Mouse (Mus musculus): Measurements from ENCODE around the gene Ccnk.

Gene Ccnk

DNA sequence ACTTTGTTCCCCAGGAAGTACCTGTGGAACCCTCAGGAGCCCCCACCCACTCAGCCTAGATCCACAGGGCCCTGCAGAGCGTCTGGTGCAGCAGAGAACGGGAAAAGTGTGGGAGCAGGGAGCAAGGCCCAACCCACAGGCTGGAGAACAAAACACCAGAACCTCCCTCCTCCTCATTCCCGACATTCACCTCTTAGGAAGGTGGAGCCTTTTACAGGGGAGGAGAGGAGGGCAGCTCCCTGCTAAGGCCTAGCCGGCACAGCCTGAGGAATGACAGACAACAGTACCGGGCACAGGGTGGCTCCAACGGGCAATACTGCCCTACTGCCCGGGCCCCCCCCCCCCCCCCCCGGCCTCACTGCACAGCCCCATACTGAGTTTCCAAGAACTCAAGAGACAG lies 44.0 kb downstream of the Ccnk start:
- DNase-seq (ENCODE audit: low spot score) = no peak

DNA sequence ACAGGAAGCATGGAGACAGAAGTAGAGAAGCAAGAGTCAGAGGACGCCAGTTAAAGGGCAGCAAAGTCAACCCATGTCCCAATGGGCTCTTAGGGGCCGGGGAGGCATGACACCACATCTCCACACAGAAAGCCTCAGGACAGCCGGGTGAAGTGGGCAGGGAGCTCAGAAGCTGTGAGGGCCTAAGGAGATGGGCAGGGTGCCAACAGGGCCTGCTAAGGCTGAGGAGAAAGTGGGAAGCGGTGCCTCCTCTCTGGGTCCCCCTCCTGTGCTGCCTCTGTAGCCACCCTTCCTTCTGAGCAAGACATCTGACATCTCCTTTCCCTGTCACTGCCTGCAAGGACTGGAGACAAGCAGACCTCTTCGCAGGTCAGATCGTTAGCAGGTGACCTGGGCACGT lies 46.4 kb downstream of the Ccnk start:
- DNase-seq (ENCODE audit: low spot score) = no peak

DNA sequence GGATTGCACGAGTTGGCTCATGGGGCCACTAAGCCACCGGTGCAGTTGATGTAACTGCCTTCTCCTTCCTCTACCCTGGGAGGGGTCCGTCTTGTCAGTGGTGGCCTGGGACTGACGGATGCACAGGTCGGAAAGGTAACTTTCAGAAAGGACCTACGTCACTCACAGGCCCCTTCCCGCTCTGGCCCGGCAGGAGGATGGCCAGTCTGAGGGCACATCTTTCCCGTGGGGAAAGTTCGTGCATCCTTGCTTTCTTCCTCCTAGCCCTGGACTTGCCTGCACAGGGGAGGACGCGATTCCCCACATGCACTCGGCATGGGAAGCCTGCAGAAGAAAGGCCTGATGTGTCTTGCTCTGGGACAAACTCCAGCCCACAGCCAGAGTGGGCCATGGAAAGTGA lies 46.8 kb downstream of the Ccnk start:
- no peak for DNase-seq (ENCODE audit: low spot score)

DNA sequence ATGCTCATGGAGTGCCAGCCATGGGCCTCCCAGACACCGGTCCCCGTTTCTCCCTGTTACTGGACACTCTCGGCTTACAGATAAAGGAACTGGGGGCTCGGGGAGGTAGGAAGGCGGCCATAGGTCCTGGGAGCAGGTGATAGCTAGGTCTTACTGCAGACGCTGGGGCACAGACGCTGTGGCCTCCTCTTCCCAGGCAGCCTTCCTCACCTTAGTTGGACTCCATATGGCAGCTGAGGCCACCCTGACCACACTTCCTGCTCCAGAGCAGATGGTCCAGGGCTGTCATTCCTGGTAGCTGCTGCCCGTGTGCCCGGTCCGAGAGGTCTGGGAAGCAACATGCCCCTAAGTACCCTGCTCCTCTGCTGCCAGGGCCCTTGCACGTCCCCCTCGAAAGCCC lies 47.6 kb downstream of the Ccnk start:
- no peak for DNase-seq (ENCODE audit: low spot score)

DNA sequence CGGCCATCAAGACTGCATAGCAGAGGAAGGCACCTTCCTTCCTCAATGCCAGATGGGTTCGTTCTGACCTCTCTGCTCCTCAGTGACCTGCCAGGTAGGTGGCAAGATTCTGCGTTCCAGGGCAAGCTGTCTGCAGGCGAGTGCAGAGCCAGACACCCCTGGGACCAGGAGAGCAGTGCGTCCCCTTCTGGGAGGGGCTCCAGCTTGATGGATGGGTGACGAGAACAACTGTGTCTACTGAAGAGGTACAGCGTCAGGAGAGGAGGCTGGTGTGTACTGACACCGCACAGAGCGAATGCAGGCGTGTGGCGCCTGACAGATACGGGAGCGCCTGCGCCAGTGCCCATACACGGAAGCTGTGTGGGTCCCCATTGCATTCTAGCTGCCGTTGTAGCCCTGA lies 48.1 kb downstream of the Ccnk start:
- DNase-seq (ENCODE audit: low spot score) = no peak

DNA sequence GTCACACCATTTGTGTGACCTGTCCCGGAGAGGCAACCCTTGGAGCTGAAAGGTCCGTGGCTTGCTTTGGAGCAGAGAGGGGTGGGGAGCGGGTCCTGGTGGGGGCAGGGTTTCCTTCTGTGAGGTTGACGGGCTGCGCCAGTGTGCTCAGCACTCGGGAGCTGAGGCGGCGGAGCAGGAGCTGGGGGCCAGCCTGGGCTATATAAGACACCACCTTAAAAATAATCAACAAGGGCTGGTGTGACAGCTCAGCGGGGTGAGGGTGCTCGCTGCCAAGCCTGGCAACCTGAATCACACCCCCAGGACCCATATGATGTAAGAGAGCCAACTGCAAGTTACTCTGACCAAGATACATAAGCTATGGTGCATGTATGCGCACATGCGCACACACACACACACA lies 50.7 kb downstream of the Ccnk start:
- no peak for DNase-seq (ENCODE audit: low spot score)

DNA sequence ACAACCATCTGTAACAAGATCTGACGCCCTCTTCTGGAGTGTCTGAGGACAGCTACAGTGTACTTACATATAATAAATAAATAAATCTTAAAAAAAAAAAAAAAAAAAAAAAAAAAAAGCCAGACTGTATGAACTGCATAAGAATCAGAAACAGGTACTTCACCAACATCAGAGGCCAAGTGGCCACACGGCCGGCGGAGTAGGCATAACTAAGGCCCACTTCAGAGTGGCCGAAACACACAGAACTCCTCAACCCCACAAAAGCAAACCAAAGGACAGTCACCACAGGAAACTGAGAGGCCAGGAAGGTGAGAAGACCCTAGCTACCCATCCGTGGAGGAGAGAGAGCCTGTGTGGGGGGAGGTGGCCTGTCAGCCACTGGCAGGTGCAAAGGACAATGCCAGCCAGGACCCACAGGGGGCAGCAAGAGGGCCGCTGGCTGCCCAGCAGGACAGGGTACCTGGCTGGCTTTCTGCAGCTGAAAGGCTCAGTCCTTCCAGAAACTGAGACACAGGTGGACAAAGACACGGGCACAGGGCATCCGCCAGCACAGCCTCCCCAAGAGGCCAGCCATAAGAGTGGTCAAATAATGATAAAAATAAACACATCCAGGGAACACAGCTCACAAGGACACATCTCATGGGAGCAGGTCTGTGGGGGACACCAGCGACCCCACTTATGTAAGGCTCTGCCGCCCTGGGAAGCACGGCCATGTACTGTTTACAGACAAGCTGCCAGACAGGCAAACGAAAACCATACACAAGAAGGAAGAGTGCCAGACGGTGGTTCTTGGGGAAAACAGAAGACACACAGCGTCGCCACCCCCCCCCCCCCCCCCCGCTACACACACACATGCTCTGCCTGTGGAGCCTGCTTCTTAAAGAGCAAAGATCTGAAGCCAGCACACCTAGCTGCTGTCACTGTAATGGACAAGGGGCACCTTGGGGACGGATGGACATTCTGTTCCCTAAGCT lies 51.7 kb downstream of the Ccnk start:
- DNase-seq (ENCODE audit: low spot score) = peak; percentile 79

DNA sequence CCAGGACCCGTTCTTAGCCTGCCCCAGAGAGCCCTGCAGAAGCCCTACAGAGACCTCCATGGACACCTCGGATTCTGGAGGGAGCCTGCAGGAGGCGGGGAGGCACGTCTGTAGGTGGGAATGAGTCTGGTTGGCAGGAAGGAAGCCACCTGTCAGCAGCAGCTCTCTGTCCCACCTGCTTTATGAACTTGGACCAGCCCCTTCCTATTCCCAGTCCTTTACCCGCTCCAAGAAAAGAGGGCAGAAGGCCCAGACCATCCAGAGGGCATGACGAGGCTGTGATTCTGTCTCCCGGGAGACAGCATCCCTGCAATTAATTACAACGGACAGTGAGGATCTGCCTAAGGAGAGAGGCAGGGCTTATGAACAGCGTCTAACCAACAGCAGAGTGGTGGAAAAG lies 52.5 kb downstream of the Ccnk start:
- DNase-seq (ENCODE audit: low spot score) = peak; percentile 63

DNA sequence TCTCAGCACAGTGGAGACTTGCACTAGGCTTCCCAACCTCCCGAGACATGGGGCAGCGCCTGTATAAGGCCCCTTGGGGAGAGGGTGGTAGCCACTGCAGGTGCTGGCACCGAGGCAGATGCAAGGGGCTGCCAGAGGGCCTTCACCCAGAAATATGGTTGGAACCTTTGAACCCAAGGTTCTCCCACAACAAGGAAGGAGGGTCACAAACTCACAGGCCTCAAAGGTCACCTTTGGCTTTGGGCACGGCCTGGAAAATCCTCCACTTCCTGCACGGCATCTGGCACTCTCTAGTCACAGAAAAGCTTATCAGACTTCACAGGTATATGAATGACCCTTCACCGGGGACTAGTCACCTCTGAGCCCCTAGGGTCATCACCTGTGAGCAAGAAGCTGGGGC lies 54.4 kb downstream of the Ccnk start:
- DNase-seq (ENCODE audit: low spot score) = no peak

DNA sequence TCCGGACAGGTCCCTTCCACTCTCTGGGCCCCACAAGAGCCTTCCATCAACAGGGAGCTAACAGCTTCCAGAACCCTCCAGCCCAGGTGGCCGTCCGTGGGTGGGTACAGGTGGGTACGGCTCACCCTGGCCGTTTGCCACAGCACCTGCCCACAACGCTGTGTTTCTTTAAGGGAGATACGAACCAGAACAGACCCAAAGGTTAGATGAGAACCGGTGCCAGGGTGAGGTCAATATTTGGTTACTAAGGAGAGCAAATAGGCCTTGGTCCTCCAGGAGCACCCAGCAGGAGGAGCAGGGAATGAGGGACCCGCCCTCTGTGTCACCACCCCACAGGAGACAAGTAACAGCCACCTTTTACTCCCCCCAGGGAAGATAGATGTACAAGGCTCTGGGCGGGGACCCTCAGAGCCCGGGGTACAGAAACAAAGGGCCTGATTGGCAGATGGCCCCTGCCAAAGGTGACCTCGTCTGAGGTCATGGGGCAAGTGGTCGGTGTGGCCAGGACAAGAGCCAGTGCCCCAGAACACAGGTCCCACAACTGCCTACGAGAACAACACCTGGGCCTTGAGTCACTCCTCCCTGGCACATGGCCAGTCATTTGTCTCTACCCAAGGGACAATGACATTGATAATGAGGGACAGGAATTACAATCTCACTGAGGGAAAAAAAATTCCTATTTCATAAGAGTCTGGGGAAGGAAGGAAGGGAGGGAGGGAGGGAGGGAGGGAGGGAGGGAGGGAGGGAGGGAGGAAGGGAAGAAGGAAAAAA lies 55.6 kb downstream of the Ccnk start:
- DNase-seq (ENCODE audit: low spot score) = no peak

DNA sequence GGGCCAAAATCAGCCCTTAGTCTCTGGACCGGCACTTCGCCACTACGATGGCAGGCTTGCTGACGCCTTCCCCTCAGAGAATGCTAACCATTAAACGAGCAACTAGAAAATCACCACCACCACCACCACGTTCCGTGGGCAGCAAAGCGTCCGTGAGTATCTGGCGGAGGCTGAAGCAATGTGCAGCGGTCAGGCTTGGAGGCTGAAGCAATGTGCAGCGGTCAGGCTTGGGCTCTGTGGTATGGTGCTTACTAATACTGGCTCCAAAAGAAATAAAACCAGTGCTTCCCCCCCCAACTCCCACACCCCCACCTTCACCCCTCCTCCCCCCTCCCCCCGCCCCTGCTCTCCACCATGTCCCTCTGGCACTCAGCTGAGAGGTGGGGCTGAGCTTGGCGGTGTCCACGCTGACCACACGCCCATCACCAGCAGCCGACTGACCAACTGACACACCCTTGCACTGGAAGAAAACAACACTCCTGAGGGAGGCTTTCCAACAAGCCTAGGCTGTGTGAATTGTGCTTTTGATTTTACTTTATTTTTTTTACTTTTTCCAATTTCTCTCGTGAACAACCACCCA lies 56.7 kb downstream of the Ccnk start:
- no peak for DNase-seq (ENCODE audit: low spot score)

DNA sequence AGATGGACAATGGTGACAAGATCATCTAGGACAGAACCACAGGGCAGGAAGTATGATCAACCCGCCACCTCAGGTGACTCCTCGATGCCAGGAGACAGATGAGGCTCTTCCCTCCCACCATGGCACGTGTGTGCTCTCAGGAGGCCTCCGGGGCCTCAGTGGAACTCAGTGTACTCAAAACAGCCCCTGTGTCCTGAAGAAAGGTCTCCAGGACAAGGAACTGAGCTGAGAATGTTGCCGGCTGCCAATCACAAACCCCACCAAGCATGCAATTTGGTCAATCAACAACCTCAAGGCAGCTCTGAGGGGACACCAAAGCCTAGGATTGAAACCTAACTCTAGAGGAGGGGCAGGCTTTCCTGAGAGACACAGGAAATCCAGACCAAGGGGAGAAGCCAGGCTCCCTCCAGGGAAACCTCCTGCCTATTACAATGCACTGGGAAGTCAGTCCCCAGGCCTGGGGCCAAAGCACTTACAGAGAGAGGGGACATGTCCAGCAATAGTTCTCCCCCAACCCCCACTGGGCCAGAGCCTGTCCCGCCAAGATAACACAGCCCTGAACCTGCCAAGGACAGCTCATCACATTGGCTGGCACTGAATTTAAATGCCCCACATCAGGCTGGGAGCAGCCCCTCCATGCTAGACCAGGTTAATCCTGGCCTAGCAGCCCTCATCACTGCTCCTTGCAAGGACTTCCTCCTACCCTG lies 58.1 kb downstream of the Ccnk start:
- no peak for DNase-seq (ENCODE audit: low spot score)

DNA sequence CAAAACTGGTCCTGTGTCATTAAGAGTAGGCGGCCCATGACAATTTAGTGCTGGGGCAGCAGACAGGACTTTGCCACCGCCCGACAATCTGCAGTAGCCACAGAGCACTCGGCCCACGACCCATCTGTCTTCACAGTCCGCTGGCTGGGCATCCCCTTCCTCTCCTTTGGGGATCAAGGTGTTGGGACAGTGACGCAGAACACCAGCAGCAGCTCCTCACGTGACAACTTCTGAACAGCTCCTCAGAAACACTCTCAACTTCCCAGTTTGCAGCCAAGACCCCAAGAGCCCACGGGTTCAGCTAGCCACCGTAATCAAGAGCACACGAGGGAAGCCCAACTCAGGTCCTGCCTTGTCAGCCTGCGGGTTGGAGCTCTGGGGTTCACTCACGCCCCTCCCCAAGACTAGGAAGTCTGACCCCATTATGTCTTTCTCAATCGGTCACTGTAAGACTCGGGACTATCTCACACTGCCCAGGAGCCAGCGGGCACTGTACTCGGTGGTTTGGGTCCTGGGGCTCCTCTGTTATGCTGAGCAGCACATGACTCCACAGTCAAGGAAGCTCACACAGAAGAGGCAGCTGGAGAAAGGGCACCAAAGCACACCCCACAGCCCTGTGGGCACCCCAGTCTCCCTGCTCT lies 59.1 kb downstream of the Ccnk start:
- peak; percentile 80 for DNase-seq (ENCODE audit: low spot score)

DNA sequence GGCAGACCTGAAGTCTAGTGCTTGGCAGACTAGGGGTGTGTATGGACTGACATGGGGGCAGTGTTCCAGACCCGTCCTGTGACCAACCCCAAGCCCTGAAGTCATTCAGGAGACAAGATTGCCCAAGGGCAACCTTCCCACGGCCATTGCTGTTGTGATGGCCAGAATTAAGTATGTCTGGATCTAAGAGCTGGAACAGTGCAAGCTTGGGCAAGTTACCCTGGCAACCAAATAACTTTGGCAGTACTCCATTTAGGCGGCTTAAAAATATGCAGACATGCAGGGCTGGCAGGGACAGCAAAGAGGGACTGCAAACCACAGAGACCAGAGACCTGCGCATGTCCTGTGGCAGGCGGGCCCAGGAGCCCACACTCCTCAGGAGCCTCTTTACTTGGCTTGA lies 60.1 kb downstream of the Ccnk start:
- DNase-seq (ENCODE audit: low spot score) = no peak

DNA sequence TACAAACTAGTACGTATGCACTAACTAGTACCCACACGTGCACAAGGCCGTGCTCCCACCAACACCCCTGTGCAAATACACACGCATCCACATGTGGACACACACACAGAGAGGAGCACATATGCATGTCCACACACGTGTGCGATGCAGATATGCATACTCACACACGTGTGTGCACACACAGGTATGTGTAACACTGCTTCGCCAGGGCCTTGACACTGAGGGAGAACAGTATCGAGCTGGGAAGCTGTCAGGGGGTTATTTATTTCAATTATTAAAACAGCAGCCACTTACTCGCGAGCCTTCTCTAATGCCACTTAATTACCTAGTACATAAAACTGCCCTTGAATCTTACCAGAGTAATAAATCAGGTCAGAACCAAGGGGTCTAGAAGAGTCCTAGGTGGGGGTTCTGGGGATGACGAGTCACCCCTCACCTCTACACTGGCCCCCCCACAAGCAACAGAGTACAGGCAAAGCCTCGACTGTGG lies 61.1 kb downstream of the Ccnk start:
- DNase-seq (ENCODE audit: low spot score) = no peak

DNA sequence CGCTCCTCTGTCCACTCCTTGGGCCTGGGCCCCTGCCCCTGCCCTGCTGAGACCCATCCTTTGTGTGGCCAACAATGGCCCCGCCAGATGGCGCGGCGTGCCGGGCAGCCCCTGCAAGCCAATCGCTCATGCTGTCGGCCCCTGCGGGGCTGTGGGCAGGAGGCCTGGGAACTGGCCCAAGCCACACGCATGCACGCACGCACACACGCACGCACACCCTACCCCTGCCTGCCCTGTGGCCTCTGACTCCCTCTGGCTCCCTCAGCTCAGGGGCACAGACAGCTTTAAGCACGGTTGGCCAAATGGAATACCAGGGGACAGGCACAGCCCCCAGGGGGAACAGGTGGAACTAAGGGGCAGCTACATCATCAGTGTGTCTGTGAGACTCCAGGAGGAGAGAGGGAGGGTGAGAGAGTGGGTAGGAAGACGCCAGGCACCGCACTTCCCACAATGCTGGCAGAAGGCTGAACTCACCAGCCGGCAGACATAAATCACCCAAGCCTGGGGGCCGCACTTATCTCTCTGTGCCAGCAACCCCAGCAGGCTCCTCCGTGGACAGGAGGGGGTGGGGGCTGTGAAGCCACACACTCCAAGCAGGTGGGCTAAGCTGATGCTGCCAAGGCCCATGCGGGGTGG lies 61.7 kb downstream of the Ccnk start:
- DNase-seq (ENCODE audit: low spot score) = peak; percentile 80

DNA sequence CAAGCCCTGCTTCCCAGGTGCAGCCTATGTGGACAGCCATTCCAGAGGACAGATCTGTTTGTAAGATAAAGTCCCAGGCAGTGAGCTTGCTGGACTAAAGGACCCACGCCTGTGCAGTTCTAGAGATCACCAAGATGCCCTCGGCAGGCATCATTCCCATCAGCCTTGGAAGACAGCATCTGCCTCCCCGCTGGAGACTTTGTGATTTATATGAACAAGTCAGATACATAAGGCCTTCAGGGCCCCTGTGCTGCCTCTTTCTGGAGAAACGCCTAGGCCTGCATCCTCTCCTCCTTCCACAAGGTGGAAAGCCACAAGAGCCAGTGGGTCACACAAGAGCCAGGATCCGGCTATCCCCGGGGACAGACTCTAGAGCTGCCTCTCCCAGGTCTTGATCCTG lies 62.2 kb downstream of the Ccnk start:
- peak; percentile 71 for DNase-seq (ENCODE audit: low spot score)

DNA sequence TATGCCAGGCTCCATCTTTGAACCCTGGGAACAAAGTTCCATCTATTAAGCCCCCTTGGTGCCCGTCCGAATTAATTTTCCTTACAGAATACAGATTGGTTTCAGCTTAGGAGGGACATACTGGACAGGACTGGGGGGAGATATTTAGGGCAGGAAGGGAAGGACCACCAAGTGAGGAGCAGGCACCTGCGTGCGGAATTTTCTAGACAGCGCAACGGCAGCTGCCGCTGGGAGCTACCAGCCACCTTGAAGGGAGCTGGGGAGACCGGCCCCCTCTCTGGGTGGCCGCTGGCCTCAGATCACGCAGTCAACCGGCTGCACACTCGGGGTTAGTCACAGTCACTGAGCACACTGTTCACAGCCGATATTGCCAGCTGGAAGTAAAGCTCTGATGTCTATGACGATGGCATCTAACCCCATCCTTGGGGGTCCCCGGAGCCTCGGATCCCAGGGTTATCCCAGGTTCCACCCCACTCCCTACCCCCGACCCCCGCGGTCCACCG lies 62.9 kb downstream of the Ccnk start:
- peak; percentile 83 for DNase-seq (ENCODE audit: low spot score)

DNA sequence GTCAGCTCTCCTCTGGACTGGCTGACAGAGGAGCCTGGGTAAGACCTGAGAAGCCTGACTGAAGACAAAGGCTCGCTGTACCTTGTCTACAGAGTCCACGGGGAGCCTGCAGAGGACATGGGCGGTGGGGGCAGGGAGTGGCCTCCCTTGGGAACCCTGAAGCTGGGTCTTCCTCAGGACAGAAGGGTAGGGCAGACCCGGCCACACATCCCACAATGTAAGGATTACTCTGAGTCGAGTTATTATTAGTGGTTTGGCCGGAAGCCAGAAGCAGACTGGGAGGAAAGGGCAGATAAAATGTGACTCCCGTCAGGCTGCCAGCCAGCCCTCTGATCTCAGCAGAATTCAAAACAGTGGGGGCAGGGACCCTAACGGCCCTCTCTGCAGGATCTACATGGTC lies 65.4 kb downstream of the Ccnk start:
- DNase-seq (ENCODE audit: low spot score) = no peak

DNA sequence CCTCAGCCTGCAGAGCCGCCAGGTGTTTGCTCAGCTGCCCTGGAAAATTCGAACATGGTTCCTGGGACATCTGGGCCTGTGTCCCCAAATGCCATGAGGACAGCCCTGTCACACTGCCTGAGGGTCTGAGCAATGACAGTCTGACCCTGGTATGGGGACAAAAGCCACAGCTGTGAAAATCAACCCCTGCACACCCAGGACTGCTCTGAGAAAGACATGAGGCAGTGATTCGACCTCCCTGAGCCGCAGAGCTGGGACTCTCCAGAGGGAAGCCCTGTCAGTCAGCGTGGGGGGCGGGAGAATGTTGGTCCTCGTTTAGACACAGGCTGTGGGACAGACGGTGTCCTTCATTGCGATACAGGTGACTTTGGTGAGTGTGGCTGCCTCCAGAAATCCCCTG lies 66.2 kb downstream of the Ccnk start:
- no peak for DNase-seq (ENCODE audit: low spot score)

All from retina, embryonic 14.5 days (tissue).